Mouse (Mus musculus) lung, postnatal 0 days (tissue): ENCODE data around the gene Noxa1.

Source experiments
- CTCF ChIP-seq: IDR thresholded peaks from 2 replicates; pipeline ENCODE4 v1.5.1; 2016; ENCODE audit warnings: antibody characterized with exemption, mild to moderate bottlenecking
- EP300 ChIP-seq: IDR thresholded peaks from 2 replicates; pipeline ENCODE4 v1.6.1; 2016; ENCODE audit warnings: antibody characterized with exemption, mild to moderate bottlenecking, control low read depth

- no peak for TF ChIP-seq CTCF
- TF ChIP-seq EP300: no peak
Observed at GRCm38 (mm10) chr2:25141921-25142320, 47.0 kb upstream of the Noxa1 start.
